Mouse (Mus musculus): ENCODE data around the gene Pax3.

Gene Pax3

GRCm38 (mm10) chr1:78196751-78197311 lies at the start of gene Pax3:
Pax3 (minus strand) TSS chr1:78197134.
- no peak for DNase-seq

GRCm38 (mm10) chr1:78234306-78234705 lies 37.4 kb upstream of the Pax3 start:
- no peak for DNase-seq

GRCm38 (mm10) chr1:78231901-78232546 lies 35.1 kb upstream of the Pax3 start:
- no peak for DNase-seq

GRCm38 (mm10) chr1:78229801-78230200 lies 32.9 kb upstream of the Pax3 start:
- DNase-seq, result no peak

GRCm38 (mm10) chr1:78228771-78229170 lies 31.8 kb upstream of the Pax3 start:
- no peak for DNase-seq

GRCm38 (mm10) chr1:78218057-78218780 lies 21.3 kb upstream of the Pax3 start:
- DNase-seq, result no peak

GRCm38 (mm10) chr1:78217151-78218034 lies 20.5 kb upstream of the Pax3 start:
- no peak for DNase-seq

- no peak for DNase-seq
Observed at GRCm38 (mm10) chr1:78216509-78217141, 19.7 kb upstream of the Pax3 start.

- DNase-seq, result no peak
Observed at GRCm38 (mm10) chr1:78215749-78216508, 19.0 kb upstream of the Pax3 start.

GRCm38 (mm10) chr1:78211041-78211440 lies 14.1 kb upstream of the Pax3 start:
- DNase-seq, result no peak

- no peak for DNase-seq
Observed at GRCm38 (mm10) chr1:78210568-78210967, 13.6 kb upstream of the Pax3 start.

- DNase-seq, result no peak
Observed at GRCm38 (mm10) chr1:78208281-78208814, 11.4 kb upstream of the Pax3 start.

GRCm38 (mm10) chr1:78204341-78204740 lies 7.4 kb upstream of the Pax3 start:
- DNase-seq, result no peak

GRCm38 (mm10) chr1:78203622-78204211 lies 6.8 kb upstream of the Pax3 start:
- DNase-seq, result no peak

GRCm38 (mm10) chr1:78203086-78203614 lies 6.2 kb upstream of the Pax3 start:
- no peak for DNase-seq

GRCm38 (mm10) chr1:78202466-78203085 lies 5.6 kb upstream of the Pax3 start:
- DNase-seq, result no peak

- no peak for DNase-seq
Observed at GRCm38 (mm10) chr1:78201251-78202010, 4.5 kb upstream of the Pax3 start.

GRCm38 (mm10) chr1:78200191-78200590 lies 3.3 kb upstream of the Pax3 start:
- no peak for DNase-seq

GRCm38 (mm10) chr1:78199221-78199620 lies 2.3 kb upstream of the Pax3 start:
- DNase-seq, result no peak
